Mouse (Mus musculus) stomach, postnatal 0 days (tissue): ENCODE measurements around the gene Actrt2. TPM values are rescaled to one million over a fixed set of nuclear protein-coding genes. Genes with fewer than 3 reads are reported as not detected.

Experiments used
- ATAC-seq: fragments of 200-750 bp; cut with Nextera tagmentation; 2 replicates; pipeline ENCODE4 v1.8.0; 2017; ENCODE audit not compliant: low FRiP score, low TSS enrichment
- DNase-seq: peaks from one replicate; pipeline ENCODE4 v3.0.0-alpha.2; 2016; ENCODE audit warnings: low spot score
- H3K27ac ChIP-seq: fragments of 300-500 bp; sonication (generic); replicated peaks from 2 replicates; pipeline ENCODE4 v1.5.1; 2014; ENCODE audit warnings: mild to moderate bottlenecking, control low read depth
- H3K27me3 ChIP-seq: fragments of 300-500 bp; sonication (generic); 2 replicates; pipeline ENCODE4 v1.6.1; 2014; ENCODE audit warnings: low read length; ENCODE audit not compliant: control insufficient read depth, insufficient read depth
- H3K36me3 ChIP-seq: fragments of 300-500 bp; sonication (generic); 2 replicates; pipeline ENCODE4 v1.6.1; 2014; ENCODE audit warnings: low read length, mixed read lengths; ENCODE audit not compliant: control insufficient read depth, insufficient read depth
- H3K4me1 ChIP-seq: fragments of 300-500 bp; sonication (generic); replicated peaks from 2 replicates; pipeline ENCODE4 v1.6.1; 2014; ENCODE audit warnings: antibody characterized with exemption; ENCODE audit not compliant: control insufficient read depth, insufficient read depth
- H3K4me2 ChIP-seq: fragments of 300-500 bp; sonication (generic); replicated peaks from 2 replicates; pipeline ENCODE4 v1.6.1; 2014; ENCODE audit warnings: low read depth, mild to moderate bottlenecking, control low read depth, moderate library complexity
- H3K4me3 ChIP-seq: fragments of 300-500 bp; sonication (generic); 2 replicates; pipeline ENCODE4 v1.5.1; 2014; ENCODE audit warnings: low read depth, low read length, control low read depth
- H3K9ac ChIP-seq: fragments of 300-500 bp; sonication (generic); 2 replicates; pipeline ENCODE4 v1.6.1; 2014; ENCODE audit warnings: mild to moderate bottlenecking, low read length, control low read depth, mixed read lengths
- H3K9me3 ChIP-seq: fragments of 300-500 bp; sonication (generic); 2 replicates; pipeline ENCODE4 v1.6.1; 2016; ENCODE audit warnings: low read length; ENCODE audit not compliant: control insufficient read depth
- CTCF ChIP-seq: IDR thresholded peaks from 2 replicates; pipeline ENCODE4 v1.5.1; 2016; ENCODE audit warnings: antibody characterized with exemption, low read depth, mild to moderate bottlenecking, moderate library complexity
- EP300 ChIP-seq: optimal IDR thresholded peaks from 2 replicates; pipeline ENCODE3; 2016; ENCODE audit warnings: antibody characterized with exemption
- WGBS: fragments of 180-500 bp; shearing (Covaris S2); extraction: QIAGEN DNeasy Blood & Tissue Kit; methylation state at CpG from one replicate; pipeline ENCODE4 v1.1.7; 2014; 5-methylcytosine and 5-hydroxymethylcytosine counted together
- polyA plus RNA-seq: library from polyadenylated mRNA; unstranded; fragments of >200 nt; fragmentation: Nextera tagmentation; extraction: Ambion mirVana; gene quantifications from 2 replicates; pipeline ENCODE4 v1.2.1, GENCODE M21; 2015

The Actrt2 gene
- polyA plus RNA-seq, 1 experiment from 2014 or later, result not detected

GRCm38 (mm10) chr4:154696552-154696951 lies 28.9 kb upstream of the Actrt2 start:
- ATAC-seq (no peak), DNase-seq (no peak)
- H3K27ac ChIP-seq, result no peak overlapping the region
- no peak overlapping the region for H3K9ac ChIP-seq
- no peak overlapping the region for H3K4me2 ChIP-seq
- H3K36me3 ChIP-seq, result no peaks in the 10 kb centered on the region
- H3K27me3 ChIP-seq, result no peaks in the 10 kb centered on the region
- no peaks in the 10 kb centered on the region for H3K4me1 ChIP-seq
- H3K4me3 ChIP-seq, result no peak overlapping the region
- WGBS, result 67% methylated on average over 5 of the region's 5 CpGs
- no peaks in the 10 kb centered on the region for H3K9me3 ChIP-seq
- TF ChIP-seq EP300, result no peak
- TF ChIP-seq CTCF, result peak; percentile 52

DNA sequence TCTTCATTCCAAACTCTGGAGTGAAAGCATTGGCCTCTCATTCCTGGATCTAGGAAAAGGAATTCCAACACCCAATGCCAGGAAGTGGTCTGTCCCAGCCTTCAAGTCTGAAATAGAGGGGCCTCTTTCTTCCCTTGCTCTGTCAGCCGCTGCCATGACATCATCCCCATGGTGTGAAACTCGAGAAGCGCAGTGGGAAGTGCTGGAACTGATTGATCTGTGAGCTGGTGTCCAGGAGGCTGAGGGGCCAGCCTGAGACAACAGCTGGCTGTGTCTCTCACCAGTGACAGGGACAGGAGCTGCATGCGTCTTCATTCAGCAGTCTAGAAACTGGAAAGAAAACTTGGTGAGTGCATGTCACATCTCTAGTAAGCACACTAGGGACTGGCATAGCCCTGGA lies 28.5 kb upstream of the Actrt2 start:
- no peaks in the 10 kb centered on the region for H3K9me3 ChIP-seq
- no peak overlapping the region for H3K9ac ChIP-seq
- H3K4me1 ChIP-seq, result no peaks in the 10 kb centered on the region
- H3K27me3 ChIP-seq, result no peaks in the 10 kb centered on the region
- H3K4me2 ChIP-seq, result no peak overlapping the region
- no peak overlapping the region for H3K4me3 ChIP-seq
- DNase-seq (no peak), ATAC-seq (no peak)
- 21% methylated on average over 4 of the region's 4 CpGs for WGBS
- no peak overlapping the region for H3K27ac ChIP-seq
- no peaks in the 10 kb centered on the region for H3K36me3 ChIP-seq
- TF ChIP-seq CTCF (no peak), EP300 (no peak)

DNA sequence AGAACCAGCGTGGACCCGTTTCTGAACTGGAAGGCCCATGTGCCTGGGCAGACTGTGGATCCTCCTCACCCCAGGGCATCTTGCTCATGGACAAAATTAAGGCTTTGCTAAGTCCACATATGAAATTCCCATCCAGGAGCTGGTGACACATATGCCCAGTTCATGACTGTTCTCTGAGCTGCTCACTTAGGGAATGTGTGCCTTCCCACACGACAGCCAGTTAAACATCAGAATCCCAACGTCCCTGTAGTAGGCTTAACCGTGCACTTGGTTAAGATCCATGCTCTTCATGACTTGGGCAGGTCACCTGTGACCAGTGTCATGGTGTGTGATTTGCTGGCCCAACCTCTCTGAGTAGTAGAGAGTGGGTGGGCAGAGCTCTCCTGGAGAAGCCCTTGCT lies 26.7 kb upstream of the Actrt2 start:
- WGBS, result 83% methylated on average over 5 of the region's 5 CpGs

DNA sequence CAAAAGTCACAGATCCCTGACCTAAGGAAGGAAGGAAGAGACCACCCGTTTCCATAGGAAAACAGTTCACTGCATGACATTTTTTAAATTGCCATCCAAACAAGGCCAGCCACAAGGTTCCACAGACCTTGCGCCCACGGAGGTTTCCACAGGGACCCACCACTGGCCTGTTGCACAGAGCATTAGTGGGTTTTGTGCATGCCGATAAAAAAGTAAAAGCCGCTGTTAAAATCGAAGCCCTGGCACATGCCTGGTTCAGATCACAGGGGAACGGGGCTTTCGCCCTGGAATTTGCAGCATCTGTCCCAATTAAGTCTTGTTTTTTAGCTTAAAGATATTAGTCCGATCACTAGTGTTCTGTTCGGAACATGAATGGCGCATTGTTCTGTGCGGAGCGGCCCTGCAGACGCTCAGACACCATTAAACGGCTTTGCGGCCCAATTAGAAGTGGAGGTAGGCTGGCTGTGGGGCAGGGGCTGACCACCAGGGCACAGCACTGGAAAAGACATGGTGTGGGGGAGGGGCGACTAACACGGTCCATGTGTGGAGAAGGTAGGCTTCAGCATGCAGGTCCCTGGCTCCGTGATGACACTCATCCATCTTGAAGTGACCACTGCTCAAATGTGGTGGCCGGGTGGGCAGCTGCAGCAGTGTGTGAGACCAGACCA lies 25.8 kb upstream of the Actrt2 start:
- TF ChIP-seq CTCF (no peak), EP300 (no peak)
- no peaks in the 10 kb centered on the region for H3K36me3 ChIP-seq
- ATAC-seq, result no peak
- H3K9ac ChIP-seq, result no peak overlapping the region
- H3K27me3 ChIP-seq, result no peaks in the 10 kb centered on the region
- 83% methylated on average over 20 of the region's 20 CpGs for WGBS
- DNase-seq, result no peak
- H3K9me3 ChIP-seq, result no peaks in the 10 kb centered on the region
- no peaks in the 10 kb centered on the region for H3K4me1 ChIP-seq
- no peak overlapping the region for H3K4me2 ChIP-seq
- no peak overlapping the region for H3K4me3 ChIP-seq
- H3K27ac ChIP-seq, result no peak overlapping the region

More for the DNA sequence above, 26.7 kb upstream of the Actrt2 start:
- no peaks in the 10 kb centered on the region for H3K4me1 ChIP-seq
- no peaks in the 10 kb centered on the region for H3K36me3 ChIP-seq
- H3K27me3 ChIP-seq, result no peaks in the 10 kb centered on the region
- no peak overlapping the region for H3K4me2 ChIP-seq
- H3K9ac ChIP-seq, result no peak overlapping the region
- DNase-seq (no peak), ATAC-seq (no peak)
- H3K9me3 ChIP-seq, result no peaks in the 10 kb centered on the region
- no peak overlapping the region for H3K27ac ChIP-seq
- H3K4me3 ChIP-seq, result no peak overlapping the region
- TF ChIP-seq EP300, result no peak
- no peak for TF ChIP-seq CTCF

DNA sequence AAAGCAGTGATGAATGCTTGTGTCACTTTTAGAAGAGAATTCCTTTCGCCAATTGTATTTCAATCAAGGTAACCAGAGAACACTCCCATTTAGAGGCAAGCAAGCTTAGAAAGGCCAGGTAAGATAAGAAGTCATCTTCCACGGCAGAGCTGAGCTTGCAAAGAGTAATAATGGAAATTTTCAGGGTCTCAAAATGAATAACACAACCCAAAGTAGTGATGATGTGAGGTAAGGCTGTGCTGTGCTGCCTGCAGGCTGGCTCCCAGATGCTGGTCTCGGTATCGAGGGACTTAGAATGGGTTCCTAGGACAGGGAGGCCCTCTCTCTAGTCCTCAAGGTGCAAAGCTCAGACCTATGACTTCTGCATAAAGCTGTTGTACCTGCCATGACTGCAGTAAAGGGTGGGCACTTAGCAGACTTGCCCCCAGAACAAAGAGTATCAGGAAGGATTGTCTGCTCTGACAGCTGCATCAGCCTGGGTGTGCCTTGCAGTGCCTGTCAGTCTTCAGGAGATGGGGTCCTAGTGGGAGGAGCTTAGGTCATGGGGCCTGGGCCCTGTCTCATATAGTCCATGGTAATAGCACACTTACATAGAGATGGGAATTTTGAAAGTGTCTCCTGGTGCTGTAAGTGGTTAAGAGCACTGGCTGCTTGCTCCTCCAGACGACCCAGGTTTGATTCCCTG lies 15.5 kb upstream of the Actrt2 start:
- H3K27me3 ChIP-seq, result no peaks in the 10 kb centered on the region
- WGBS, result 63% methylated on average over 5 of the region's 5 CpGs
- H3K9ac ChIP-seq, result no peak overlapping the region
- no peak for ATAC-seq
- TF ChIP-seq EP300, result no peak
- TF ChIP-seq CTCF, result no peak
- H3K4me2 ChIP-seq, result no peak overlapping the region
- no peak overlapping the region for H3K4me3 ChIP-seq
- H3K9me3 ChIP-seq, result no peaks in the 10 kb centered on the region
- no peaks in the 10 kb centered on the region for H3K36me3 ChIP-seq
- H3K4me1 ChIP-seq, result no peaks in the 10 kb centered on the region
- no peak overlapping the region for H3K27ac ChIP-seq
- no peak for DNase-seq

DNA sequence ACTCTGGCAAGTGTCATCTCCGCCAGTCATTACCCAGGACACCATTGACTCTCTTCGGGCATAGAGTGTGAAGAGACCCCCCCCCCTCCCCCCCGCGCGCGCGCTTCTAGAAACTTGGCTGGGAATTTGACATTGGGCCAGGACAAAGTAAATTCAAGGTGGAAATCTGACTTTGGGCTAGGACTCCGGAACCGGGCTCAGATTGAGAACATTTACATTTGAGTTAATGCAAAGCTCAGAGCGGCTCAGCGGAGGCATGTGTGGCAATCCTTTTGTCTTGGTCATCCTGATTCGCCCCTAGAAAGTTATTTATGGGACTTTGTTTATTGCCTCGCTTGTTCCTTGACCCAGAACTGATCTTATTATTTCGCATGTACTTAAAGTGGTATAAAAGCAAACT lies 14.6 kb upstream of the Actrt2 start:
- TF ChIP-seq CTCF, result no peak
- TF ChIP-seq EP300, result no peak

More for the DNA sequence above, 14.6 kb upstream of the Actrt2 start:
- Histone ChIP-seq H3K27me3 (no peaks in the 10 kb centered on the region), H3K4me1 (no peaks in the 10 kb centered on the region), H3K9ac (no peak overlapping the region), H3K9me3 (no peaks in the 10 kb centered on the region), H3K4me2 (no peak overlapping the region), H3K27ac (no peak overlapping the region), H3K36me3 (no peaks in the 10 kb centered on the region), H3K4me3 (no peak overlapping the region)
- WGBS, result 48% methylated on average over 14 of the region's 14 CpGs
- ATAC-seq (no peak), DNase-seq (no peak)
